Mouse (Mus musculus) monocyte, adult 2 months (primary cell): ENCODE measurements around the gene Hbq1b.

Source experiments
- DNase-seq, 2 experiments: peaks; one replicate each; pipeline ENCODE4 v3.0.0; 2022; ENCODE audit warnings: low spot score in 2 of 2, low read depth in 1 of 2

The Hbq1b gene

GRCm38 (mm10) chr11:32299865-32300264 lies 13.1 kb downstream of the Hbq1b start, which contains the start of gene Hbq1a:
TSS of gene Hbq1a (plus strand) at chr11:32300069.
- peak in 1 of 2 experiments; percentile 24 for DNase-seq

GRCm38 (mm10) chr11:32300279-32301267 lies 13.8 kb downstream of the Hbq1b start:
- no peak for DNase-seq

DNA sequence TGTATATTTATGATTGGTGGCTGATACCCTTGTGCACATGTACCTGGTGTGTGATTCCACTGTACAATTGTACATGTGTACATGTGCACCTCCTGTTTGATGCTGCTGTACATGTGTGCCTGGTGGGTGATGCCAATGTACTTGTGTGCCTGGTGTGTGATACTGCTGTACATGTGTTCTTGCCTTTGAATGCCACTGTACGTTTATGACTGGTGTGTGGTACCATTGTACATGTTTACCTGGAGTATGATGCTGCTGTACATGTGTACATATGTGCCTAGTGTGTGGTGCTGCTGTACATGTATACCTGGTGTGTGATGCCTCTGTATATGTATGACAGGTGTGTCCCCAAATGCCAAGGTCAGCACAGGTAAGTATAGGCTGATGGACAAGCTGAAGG lies 14.7 kb downstream of the Hbq1b start:
- DNase-seq, result no peak

DNA sequence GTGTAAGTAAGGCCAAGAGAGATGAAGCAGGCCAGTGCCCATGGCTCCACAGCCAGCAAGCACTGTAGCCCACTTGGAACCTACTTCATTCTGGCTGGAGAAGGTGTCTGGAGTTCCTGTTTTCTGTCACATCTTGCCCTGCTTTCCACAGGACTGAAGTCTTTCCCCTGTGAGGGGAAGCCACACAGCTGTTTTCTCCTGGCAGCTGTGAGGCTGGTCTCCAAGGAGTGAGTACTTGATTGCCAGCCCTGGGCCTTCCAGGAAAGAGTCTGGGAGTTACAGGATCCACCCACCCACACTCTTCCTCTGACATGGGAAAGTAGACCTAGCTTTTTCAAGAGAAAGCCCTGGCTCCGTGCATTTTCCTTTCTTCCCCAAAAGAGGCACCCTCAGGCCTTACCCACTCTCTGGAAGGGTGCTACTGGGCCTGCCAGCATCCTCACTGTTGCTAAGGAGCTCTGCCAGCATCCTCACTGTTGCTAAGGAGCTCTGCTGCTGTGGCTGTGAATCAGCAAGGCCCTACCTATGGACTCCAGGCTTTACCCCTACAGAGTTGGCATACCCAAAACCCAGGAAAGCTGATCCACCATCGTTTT lies 16.2 kb downstream of the Hbq1b start:
- DNase-seq, result no peak

GRCm38 (mm10) chr11:32303455-32303854 lies 16.7 kb downstream of the Hbq1b start:
- no peak for DNase-seq

- no peak for DNase-seq
These were observed 20.2 kb downstream of the Hbq1b start for GRCm38 (mm10) chr11:32307006-32307405.

DNA sequence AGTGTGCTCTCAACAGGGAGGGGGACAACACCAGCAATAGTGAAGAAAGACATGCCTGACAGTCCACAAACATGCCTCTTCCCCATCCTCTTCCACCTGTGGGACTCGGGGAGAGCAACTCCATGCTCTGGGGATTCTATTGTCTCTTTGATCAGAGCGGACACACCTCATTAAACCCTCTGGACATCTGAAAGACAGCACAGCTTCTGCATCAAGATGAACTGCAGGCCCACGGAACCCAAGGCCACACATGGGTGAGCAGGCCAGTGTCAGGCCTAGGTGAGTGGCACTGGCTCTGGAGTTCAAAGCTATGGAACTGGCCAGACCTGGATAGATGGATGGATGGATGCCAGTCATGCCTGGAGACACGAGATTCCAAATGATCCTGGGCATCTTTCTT lies 22.7 kb downstream of the Hbq1b start:
- DNase-seq, result no peak

DNA sequence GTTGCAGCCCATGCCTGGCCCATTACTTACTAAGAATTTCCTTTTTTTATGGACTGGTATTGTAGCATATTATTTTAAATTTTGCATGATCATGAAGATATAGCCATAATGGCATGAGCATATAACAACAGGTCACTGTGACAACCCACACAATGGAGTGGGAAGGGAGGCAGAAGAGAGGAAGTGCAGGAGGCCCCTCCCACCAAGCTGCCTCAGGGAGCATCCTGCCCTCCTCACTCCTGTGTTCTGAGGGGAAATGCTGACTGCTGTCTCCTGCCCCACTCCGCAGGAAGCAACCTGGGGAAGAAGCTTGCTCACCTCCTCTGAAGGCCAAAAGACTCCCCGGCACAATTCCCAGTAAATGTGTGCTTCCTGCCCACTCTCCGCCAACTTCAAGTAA lies 23.2 kb downstream of the Hbq1b start:
- no peak for DNase-seq

DNA sequence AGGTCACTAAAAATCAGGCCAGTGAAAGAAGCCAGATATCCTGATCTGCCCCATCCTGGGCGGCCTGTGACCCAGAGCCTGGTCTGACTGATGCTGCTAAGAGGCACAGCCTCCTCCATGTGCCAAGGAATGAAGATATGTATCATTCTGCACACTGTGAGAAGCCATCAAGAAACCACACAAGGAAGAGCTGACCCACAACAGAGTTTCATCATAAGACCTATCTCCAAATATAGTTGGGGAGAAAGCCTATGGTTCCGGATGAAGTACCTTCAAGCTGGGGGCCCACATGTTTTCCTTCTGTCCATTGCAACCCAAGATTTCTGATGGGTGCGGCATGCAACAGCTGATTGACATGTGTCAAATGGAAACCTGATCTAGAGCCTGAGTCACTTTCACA lies 29.2 kb downstream of the Hbq1b start:
- DNase-seq, result no peak

GRCm38 (mm10) chr11:32320507-32321195 lies 33.9 kb downstream of the Hbq1b start:
- no peak for DNase-seq

DNA sequence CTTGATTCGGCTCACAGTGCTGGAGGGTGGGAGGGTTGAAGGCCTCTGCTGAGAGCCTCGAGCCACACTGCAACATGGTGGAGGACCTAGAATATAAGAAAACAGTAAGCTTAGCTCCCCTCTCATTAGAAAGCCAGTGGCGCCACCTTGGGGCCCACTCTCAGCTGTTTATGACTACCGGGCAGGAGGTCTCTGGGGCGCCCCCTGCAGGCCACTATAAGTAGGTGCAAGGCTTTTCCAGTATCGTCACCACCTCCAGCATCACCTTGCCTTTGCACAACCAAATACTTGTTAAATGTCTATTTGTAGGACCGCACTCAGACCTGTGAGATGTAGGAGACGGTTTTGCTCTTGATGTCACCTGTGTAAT lies 34.4 kb downstream of the Hbq1b start:
- DNase-seq, result peak; percentile 28 to 43

DNA sequence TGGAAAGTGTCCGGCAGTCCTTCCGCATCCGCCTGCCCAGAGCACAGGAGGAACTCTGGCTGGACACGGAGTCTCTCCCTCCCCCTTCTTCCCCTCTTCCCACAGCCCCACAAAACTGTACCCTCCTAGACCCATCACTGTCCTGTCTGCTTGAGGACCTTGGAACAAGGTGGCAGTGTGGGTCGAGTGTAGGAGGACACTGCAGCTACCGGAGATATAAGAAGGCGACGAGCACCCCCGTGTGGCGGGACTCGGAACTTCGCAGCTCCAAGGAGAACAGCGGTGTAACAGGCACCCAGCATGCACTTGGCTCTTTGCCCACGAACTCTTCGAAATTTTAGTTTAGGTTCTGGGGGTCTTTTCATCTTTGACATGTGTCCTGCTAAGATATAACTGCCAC lies 37.8 kb downstream of the Hbq1b start:
- DNase-seq, result peak; percentile 50 to 75

GRCm38 (mm10) chr11:32331075-32331474 lies 44.3 kb downstream of the Hbq1b start:
- peak; percentile 35 to 45 for DNase-seq

DNA sequence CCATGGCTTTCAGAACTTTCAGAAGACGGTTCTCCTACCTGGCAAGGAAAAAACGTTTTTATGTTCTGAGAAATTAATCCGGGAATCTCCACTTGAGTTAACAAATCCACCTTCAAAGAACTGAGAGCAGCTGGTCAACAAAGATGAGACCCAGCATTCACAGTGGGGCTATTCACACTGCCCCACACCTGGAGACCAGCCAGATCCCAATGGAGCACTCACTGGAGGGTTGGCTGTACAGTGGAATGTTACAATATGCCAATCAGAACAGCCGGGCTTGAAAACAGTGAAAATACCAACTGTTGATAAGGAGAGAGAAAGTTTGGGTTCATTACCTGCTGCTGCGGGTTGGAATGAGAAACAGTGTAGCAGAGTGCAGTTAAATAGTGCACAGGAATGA lies 45.1 kb downstream of the Hbq1b start:
- no peak for DNase-seq

- DNase-seq, result no peak
These were observed 46.5 kb downstream of the Hbq1b start for GRCm38 (mm10) chr11:32333235-32333634.

DNA sequence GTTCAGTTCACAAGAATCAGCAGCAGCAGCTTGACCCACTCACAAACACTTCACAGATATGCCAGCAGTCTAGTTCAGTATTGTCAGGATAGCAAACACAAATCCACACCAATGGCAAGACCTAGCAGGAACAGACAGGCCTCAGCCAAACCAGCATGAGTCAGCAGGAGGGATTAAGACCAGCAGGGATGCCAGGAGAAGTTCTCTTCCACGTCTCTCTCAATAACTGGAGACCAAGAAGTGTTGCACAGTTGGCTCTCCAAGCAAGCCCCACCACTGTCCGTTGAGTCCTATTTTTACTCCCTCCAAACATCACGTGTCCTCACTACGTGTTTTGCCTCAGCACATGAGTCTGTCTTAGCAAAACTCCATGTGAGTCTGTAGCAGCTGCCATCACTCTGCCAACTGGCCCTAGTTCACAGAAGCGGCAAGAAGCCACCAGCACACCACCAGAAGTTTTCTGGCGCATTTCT lies 49.7 kb downstream of the Hbq1b start:
- no peak for DNase-seq
